In genomic region chr12:80379393-80379792, GRCm38 (mm10) we compare ENCODE assay signal across 8 mouse cellular contexts. TPM values are rescaled to one million over a fixed set of nuclear protein-coding genes. Genes with fewer than 3 reads are reported as not detected.
DNase-seq lines count a peak whose midpoint lies in the region; ATAC-seq and TF ChIP-seq lines count a peak whose summit lies in the region.
"Had no signal": no experiment of that assay in that cellular context is flagged by ENCODE, and none has a peak within 500 bp of the region (broad histone marks: within the 10 kb centered on the region; RNA-seq: fewer than 3 reads in every experiment).

No protein-coding gene starts in this region.

- DNase-seq in intestine, embryonic 14.5 days (ENCODE audit: low spot score): no peak
- DNase-seq in cerebellum, adult 2 months: peak; percentile 34 to 51
- DNase-seq in thymus, postnatal 0 days (ENCODE audit: low spot score): no peak
- no peak for DNase-seq in right cerebral cortex, postnatal 14 days

- ATAC-seq in intestine, embryonic 14.5 days (replicated peaks; ENCODE audit: low FRiP score, low TSS enrichment, low read depth): no peak
- ATAC-seq in intestine, embryonic 16.5 days: no peak
- no peak; the same call in 1 of the 2 replicates for ATAC-seq in hindbrain, embryonic 15.5 days (ENCODE audit: low FRiP score, low read depth)

- TF ChIP-seq CTCF in cerebellum, adult 2 months (IDR thresholded peaks at IDR 0.05; ENCODE audit: borderline replicate concordance, insufficient read depth, low read depth, low read length): no peak
- TF ChIP-seq CTCF in embryonic fibroblast, embryonic 13.5 days (IDR thresholded peaks at IDR 0.05; ENCODE audit: borderline replicate concordance, insufficient read depth, low read length): no peak

- 71% methylated on average over 4 of the region's 4 CpGs for WGBS in intestine, embryonic 14.5 days
- 68% methylated on average over 4 of the region's 4 CpGs for WGBS in intestine, embryonic 16.5 days
- WGBS in cerebellum, adult 2 months: 5% methylated on average over 4 of the region's 4 CpGs
- WGBS in hindbrain, embryonic 15.5 days: 57% methylated on average over 4 of the region's 4 CpGs

- no peak for TF ChIP-seq POLR2A in cerebellum, adult 2 months (IDR thresholded peaks at IDR 0.05; ENCODE audit: borderline replicate concordance, insufficient read depth, low read length)
- TF ChIP-seq POLR2A in embryonic fibroblast, embryonic 13.5 days (IDR thresholded peaks at IDR 0.05; ENCODE audit: low read depth, low read length): no peak

- no peak overlapping the region for H3K9ac ChIP-seq in intestine, embryonic 14.5 days (ENCODE audit: low read length)
- H3K9ac ChIP-seq in intestine, embryonic 16.5 days (ENCODE audit: low read depth, low read length): no peak overlapping the region
- no peak overlapping the region for H3K9ac ChIP-seq in hindbrain, embryonic 15.5 days
- H3K9ac ChIP-seq: midbrain, embryonic 15.5 days had no signal

- 0 out of 2 replicates have a peak overlapping the region, but pooled peaks have one; percentile 7 for H3K27ac ChIP-seq in intestine, embryonic 14.5 days (ENCODE audit: low read depth)
- no peak overlapping the region for H3K27ac ChIP-seq in intestine, embryonic 16.5 days (ENCODE audit: low read length)
- no peak overlapping the region for H3K27ac ChIP-seq in cerebellum, adult 2 months (ENCODE audit: insufficient read depth, low read length)
- peak overlapping the region; percentile 82 for H3K27ac ChIP-seq in embryonic fibroblast, embryonic 13.5 days (ENCODE audit: insufficient read depth, low read length)
- H3K27ac ChIP-seq in hindbrain, embryonic 15.5 days (replicated peaks): peak overlapping the region; percentile 66
- H3K27ac ChIP-seq: midbrain, embryonic 15.5 days had no signal

- H3K4me2 ChIP-seq in intestine, embryonic 14.5 days (ENCODE audit: low read length): no peak overlapping the region
- H3K4me2 ChIP-seq in intestine, embryonic 16.5 days (ENCODE audit: low read depth, low read length): no peak overlapping the region
- H3K4me2 ChIP-seq in hindbrain, embryonic 15.5 days: no peak overlapping the region
- H3K4me2 ChIP-seq: midbrain, embryonic 15.5 days had no signal

- H3K36me3 ChIP-seq in intestine, embryonic 14.5 days (ENCODE audit: control insufficient read depth, insufficient read depth, low read length): peaks cover 34% of the 10 kb centered on the region
- no peaks in the 10 kb centered on the region for H3K36me3 ChIP-seq in intestine, embryonic 16.5 days (ENCODE audit: control insufficient read depth, insufficient read depth, low read length)
- peaks cover 25% of the 10 kb centered on the region for H3K36me3 ChIP-seq in hindbrain, embryonic 15.5 days

- no peaks in the 10 kb centered on the region for H3K27me3 ChIP-seq in intestine, embryonic 14.5 days (replicated peaks; ENCODE audit: control insufficient read depth, insufficient read depth, low read length)
- H3K27me3 ChIP-seq in intestine, embryonic 16.5 days (replicated peaks; ENCODE audit: control insufficient read depth, insufficient read depth, low read length): no peaks in the 10 kb centered on the region
- no peaks in the 10 kb centered on the region for H3K27me3 ChIP-seq in cerebellum, adult 2 months (ENCODE audit: control insufficient read depth, insufficient read depth, low read length)
- no peaks in the 10 kb centered on the region for H3K27me3 ChIP-seq in hindbrain, embryonic 15.5 days
- H3K27me3 ChIP-seq: midbrain, embryonic 15.5 days had no signal

- H3K9me3 ChIP-seq in intestine, embryonic 14.5 days (ENCODE audit: control insufficient read depth, low read length): no peaks in the 10 kb centered on the region
- H3K9me3 ChIP-seq in intestine, embryonic 16.5 days (ENCODE audit: control insufficient read depth, low read length): no peaks in the 10 kb centered on the region
- H3K9me3 ChIP-seq in hindbrain, embryonic 15.5 days: no peaks in the 10 kb centered on the region
- H3K9me3 ChIP-seq: midbrain, embryonic 15.5 days had no signal

- 0 out of 2 replicates have a peak, but pooled peaks cover 4% of the 10 kb centered on the region for H3K4me1 ChIP-seq in intestine, embryonic 14.5 days (replicated peaks; ENCODE audit: control insufficient read depth, insufficient read depth, low read length)
- peaks cover 10% of the 10 kb centered on the region; the same call in 1 of the 2 replicates for H3K4me1 ChIP-seq in intestine, embryonic 16.5 days (ENCODE audit: control insufficient read depth, insufficient read depth, low read length)
- H3K4me1 ChIP-seq in cerebellum, adult 2 months (ENCODE audit: control insufficient read depth, insufficient read depth, low read length): peaks cover 13% of the 10 kb centered on the region
- peaks cover 12% of the 10 kb centered on the region; the same call in 1 of the 2 replicates for H3K4me1 ChIP-seq in embryonic fibroblast, embryonic 13.5 days (ENCODE audit: control insufficient read depth, insufficient read depth, low read length)
- H3K4me1 ChIP-seq in hindbrain, embryonic 15.5 days (replicated peaks): peaks cover 14% of the 10 kb centered on the region
- H3K4me1 ChIP-seq: midbrain, embryonic 15.5 days had no signal

- no peak overlapping the region for H3K4me3 ChIP-seq in intestine, embryonic 14.5 days (ENCODE audit: low read depth, low read length)
- no peak overlapping the region for H3K4me3 ChIP-seq in intestine, embryonic 16.5 days (ENCODE audit: low read length)
- H3K4me3 ChIP-seq in cerebellum, adult 2 months (replicated peaks; ENCODE audit: insufficient read depth, low read depth, low read length): no peak overlapping the region
- H3K4me3 ChIP-seq in embryonic fibroblast, embryonic 13.5 days (ENCODE audit: insufficient read depth, low read length): no peak overlapping the region
- H3K4me3 ChIP-seq in hindbrain, embryonic 15.5 days: no peak overlapping the region
- H3K4me3 ChIP-seq: midbrain, embryonic 15.5 days had no signal

RNA-seq across cellular contexts. Expression of gene Dcaf5, which starts 57.0 kb away (rescaled TPM):
- 11.4 and 11.6 TPM in 2 replicates for polyA plus RNA-seq in intestine, embryonic 14.5 days (2014; fragmentation: Nextera tagmentation; extraction: Ambion mirVana)
- 7.9 and 9.3 TPM in 2 replicates for polyA plus RNA-seq in intestine, embryonic 16.5 days (2015; fragmentation: Nextera tagmentation; extraction: Ambion mirVana)
- 36.5 and 36.9 TPM in 2 replicates for polyA plus RNA-seq in cerebellum, adult 2 months (2012; rRNA removed)
- polyA plus RNA-seq in embryonic fibroblast, embryonic 13.5 days (2011; ENCODE audit: insufficient read length, low read depth, missing spikeins): 34.5 and 45.0 TPM in 2 replicates
- polyA plus RNA-seq in hindbrain, embryonic 15.5 days (2015; fragmentation: Nextera tagmentation; extraction: Ambion mirVana): 21.9 and 23.3 TPM in 2 replicates
- polyA plus RNA-seq in thymus, postnatal 0 days (2015; fragmentation: Nextera tagmentation; extraction: Ambion mirVana): 8.9 TPM in 2 replicates

Comparison
In these comparisons a context has a peak if more than half of its experiments do, and no peak if none do; other contexts are left out.
1. H3K27ac ChIP-seq: peak in intestine, embryonic 14.5 days (single experiment), embryonic fibroblast, embryonic 13.5 days (single experiment) and hindbrain, embryonic 15.5 days (single experiment); none in intestine, embryonic 16.5 days (single experiment) and cerebellum, adult 2 months (single experiment).
2. DNase-seq: peak in cerebellum, adult 2 months (2 of 2); none in intestine, embryonic 14.5 days (single experiment), thymus, postnatal 0 days (single experiment) and right cerebral cortex, postnatal 14 days (single experiment).